Mouse (Mus musculus) E14TG2a.4 (cell line): ENCODE data around the gene Bcr.

Experiments used
- CTCF ChIP-seq: conservative IDR thresholded peaks from 2 replicates; pipeline ENCODE4 v1.5.1; 2014; ENCODE audit warnings: low read length
- NANOG ChIP-seq: IDR thresholded peaks from 2 replicates; pipeline ENCODE4 v1.6.1; 2014; ENCODE audit warnings: borderline replicate concordance, low read length, mixed read lengths

- no peak for TF ChIP-seq NANOG
- TF ChIP-seq CTCF = no peak
Observed at GRCm38 (mm10) chr10:75100298-75100697, 39.9 kb downstream of the Bcr start.
